Comparison of ENCODE assay signal across 10 mouse cellular contexts in genomic region chr1:11414560-11414959, GRCm38 (mm10). TPM values are rescaled to one million over a fixed set of nuclear protein-coding genes. Genes with fewer than 3 reads are reported as not detected.
A peak's percentile ranks its signal among the peaks of the same experiment; 100 is the strongest.
DNase-seq lines count a peak whose midpoint lies in the region; ATAC-seq lines count a peak whose summit lies in the region.
"Had no signal": no experiment of that assay in that cellular context is flagged by ENCODE, and none has a peak within 500 bp of the region (broad histone marks: within the 10 kb centered on the region; RNA-seq: fewer than 3 reads in every experiment).

No protein-coding gene starts in this region.

- H3K27me3 ChIP-seq in heart, embryonic 13.5 days (replicated peaks) = peaks cover 25% of the 10 kb centered on the region
- H3K27me3 ChIP-seq in intestine, embryonic 15.5 days (replicated peaks) = no peaks in the 10 kb centered on the region; the same call in 1 of the 2 replicates
- peaks cover 10% of the 10 kb centered on the region for H3K27me3 ChIP-seq in neural tube, embryonic 12.5 days (replicated peaks)

- intact Hi-C loops in heart, postnatal 25 days (cut with DNase I) = loop anchor here (5.0 kb wide), 1 partner anchor 182 kb away; no protein-coding TSS in a partner anchor

- peak overlapping the region; percentile 57 for H3K4me3 ChIP-seq in heart, embryonic 13.5 days
- peak overlapping the region; percentile 48 for H3K4me3 ChIP-seq in intestine, embryonic 15.5 days (replicated peaks)
- peak overlapping the region; percentile 44 for H3K4me3 ChIP-seq in neural tube, embryonic 12.5 days
- H3K4me3 ChIP-seq: erythroblast, embryonic 14.5 days; myocyte had no signal

- no peaks in the 10 kb centered on the region for H3K36me3 ChIP-seq in heart, embryonic 13.5 days
- H3K36me3 ChIP-seq in intestine, embryonic 15.5 days = no peaks in the 10 kb centered on the region
- H3K36me3 ChIP-seq in neural tube, embryonic 12.5 days = no peaks in the 10 kb centered on the region

- under 1% methylated on average over 9 of the region's 9 CpGs for WGBS in heart, embryonic 13.5 days
- WGBS in intestine, embryonic 15.5 days = 3% methylated on average over 9 of the region's 9 CpGs
- WGBS in neural tube, embryonic 12.5 days = 5% methylated on average over 9 of the region's 9 CpGs

- no peak for DNase-seq in heart, postnatal 25 days (ENCODE audit: low spot score)
- DNase-seq in urinary bladder, postnatal 14 days (ENCODE audit: low spot score) = peak; percentile 4
- no peak for DNase-seq in urinary bladder, postnatal 36 days (ENCODE audit: low spot score in 2 of 2)
- DNase-seq in adrenal gland, adult 18-20 months (ENCODE audit: low spot score in 2 of 2) = no peak
- no peak for DNase-seq in frontal cortex, postnatal 36 days (ENCODE audit: low spot score in 2 of 2)

- H3K9ac ChIP-seq in heart, embryonic 13.5 days = peak overlapping the region; percentile 73
- peak overlapping the region; percentile 47 for H3K9ac ChIP-seq in intestine, embryonic 15.5 days
- peak overlapping the region; percentile 57 for H3K9ac ChIP-seq in neural tube, embryonic 12.5 days

- peaks cover 2% of the 10 kb centered on the region; the same call in 1 of the 2 replicates for H3K4me1 ChIP-seq in heart, embryonic 13.5 days
- no peaks in the 10 kb centered on the region for H3K4me1 ChIP-seq in intestine, embryonic 15.5 days (replicated peaks)
- H3K4me1 ChIP-seq in neural tube, embryonic 12.5 days = no peaks in the 10 kb centered on the region

- H3K9me3 ChIP-seq in heart, embryonic 13.5 days = no peaks in the 10 kb centered on the region
- no peaks in the 10 kb centered on the region for H3K9me3 ChIP-seq in intestine, embryonic 15.5 days
- no peaks in the 10 kb centered on the region for H3K9me3 ChIP-seq in neural tube, embryonic 12.5 days

- H3K27ac ChIP-seq in heart, embryonic 13.5 days (replicated peaks) = no peak overlapping the region
- H3K27ac ChIP-seq in intestine, embryonic 15.5 days = no peak overlapping the region
- H3K27ac ChIP-seq in neural tube, embryonic 12.5 days = no peak overlapping the region

- H3K4me2 ChIP-seq in heart, embryonic 13.5 days = peak overlapping the region; percentile 93
- peak overlapping the region; percentile 93 for H3K4me2 ChIP-seq in intestine, embryonic 15.5 days (replicated peaks)
- H3K4me2 ChIP-seq in neural tube, embryonic 12.5 days (replicated peaks) = peak overlapping the region; percentile 78

- ATAC-seq in heart, embryonic 13.5 days (ENCODE audit: extremely low read depth, insufficient number of reproducible peaks, low FRiP score, low TSS enrichment) = no peak
- ATAC-seq in intestine, embryonic 15.5 days = no peak; the same call in 1 of the 2 replicates
- peak; percentile 25 for ATAC-seq in neural tube, embryonic 12.5 days (ENCODE audit: low FRiP score, low read depth)

RNA-seq across cellular contexts. Expression of gene A830018L16Rik, which starts 0.7 kb away (rescaled TPM):
- polyA plus RNA-seq in heart, embryonic 13.5 days (2015; fragmentation: Nextera tagmentation; extraction: Ambion mirVana) = 0.23 and 0.84 TPM in 2 replicates
- not detected for total RNA-seq in heart, postnatal 25 days (2021)
- 5.4 and 5.8 TPM in 2 replicates for polyA plus RNA-seq in intestine, embryonic 15.5 days (2015; fragmentation: Nextera tagmentation; extraction: Ambion mirVana)
- polyA plus RNA-seq in neural tube, embryonic 12.5 days (2016; fragmentation: Nextera tagmentation; extraction: Ambion mirVana) = 3.7 and 3.8 TPM in 2 replicates
- 1 to 10 TPM; 1.9 to 2.2 TPM for total RNA-seq in adrenal gland, adult 18-20 months (2021)
- polyA plus RNA-seq: erythroblast, embryonic 14.5 days; myocyte had no signal
